Mouse (Mus musculus) ZHBTc4 (cell line): ENCODE measurements around the gene Imp3.
"Not testable (repeated sequence)": the region's sequence is repeated elsewhere in the genome, so short reads cannot be mapped to it uniquely, and the experiment has no call there.

Experiments used
- DNase-seq: peaks from one replicate; pipeline ENCODE4 v3.0.0-alpha.2; 2011; ENCODE audit warnings: low read depth, low spot score

Imp3 gene

DNA sequence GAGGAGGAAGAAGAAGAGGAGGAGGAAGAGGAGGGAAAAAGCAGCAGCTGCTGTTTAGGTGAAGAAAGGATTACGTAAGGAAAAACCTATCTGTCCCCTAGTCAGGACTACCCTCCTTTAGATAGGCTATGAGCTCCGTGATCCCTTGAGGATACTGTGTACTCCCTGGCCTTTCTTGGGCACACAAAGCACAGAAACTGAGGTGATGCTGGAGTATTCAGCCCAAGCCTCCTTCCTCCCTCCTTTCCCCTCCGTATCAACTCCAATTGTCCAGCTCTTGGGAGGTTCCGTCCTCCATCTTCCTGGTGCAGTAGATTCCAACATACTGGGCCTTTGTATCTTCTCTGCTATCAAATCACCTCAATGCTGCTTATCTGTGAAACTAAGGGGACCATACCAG is 14.5 kb upstream of the Imp3 start:
- DNase-seq = no peak

DNA sequence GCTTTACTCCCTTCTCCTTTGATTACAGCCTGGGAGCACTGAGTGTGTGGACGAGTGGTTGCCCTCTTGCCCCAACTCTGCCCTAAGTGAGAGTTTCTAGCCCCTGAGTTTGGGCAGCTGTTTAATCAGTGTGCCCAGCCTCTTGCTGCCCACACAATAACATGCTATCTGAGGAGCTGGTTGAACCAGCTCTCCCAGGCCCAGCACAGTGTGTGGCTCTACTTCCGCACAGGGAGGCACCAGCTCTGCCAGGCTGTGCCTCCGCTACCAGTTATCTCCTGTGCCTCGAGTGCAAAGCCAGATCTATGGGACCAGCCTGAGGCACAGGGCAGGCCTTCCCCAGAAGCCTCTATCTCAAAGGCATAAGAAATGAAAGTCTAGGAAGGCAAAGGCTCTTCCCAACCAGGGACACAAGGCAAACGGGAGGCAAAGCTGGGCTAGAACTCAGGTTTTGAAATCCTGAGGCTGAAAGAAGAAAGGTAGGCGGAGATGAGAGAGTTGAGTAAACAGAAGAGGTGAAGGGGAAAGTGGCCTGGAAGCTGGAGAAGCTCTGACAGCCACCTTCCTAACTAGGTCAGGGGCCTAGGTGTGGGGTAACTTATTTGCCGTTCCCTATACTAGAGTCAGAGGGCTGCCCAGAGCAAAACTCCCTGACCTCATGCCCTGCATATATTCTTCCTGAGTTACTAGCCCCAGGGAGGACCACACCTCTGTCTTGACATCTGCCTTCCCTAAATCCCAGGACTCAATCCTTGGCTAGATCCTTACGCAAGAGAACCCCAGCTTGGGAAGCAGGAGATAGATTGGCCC is 13.2 kb upstream of the Imp3 start:
- DNase-seq = no peak

- DNase-seq = no peak
These were observed 12.6 kb upstream of the Imp3 start for GRCm38 (mm10) chr9:56924651-56925027.

DNA sequence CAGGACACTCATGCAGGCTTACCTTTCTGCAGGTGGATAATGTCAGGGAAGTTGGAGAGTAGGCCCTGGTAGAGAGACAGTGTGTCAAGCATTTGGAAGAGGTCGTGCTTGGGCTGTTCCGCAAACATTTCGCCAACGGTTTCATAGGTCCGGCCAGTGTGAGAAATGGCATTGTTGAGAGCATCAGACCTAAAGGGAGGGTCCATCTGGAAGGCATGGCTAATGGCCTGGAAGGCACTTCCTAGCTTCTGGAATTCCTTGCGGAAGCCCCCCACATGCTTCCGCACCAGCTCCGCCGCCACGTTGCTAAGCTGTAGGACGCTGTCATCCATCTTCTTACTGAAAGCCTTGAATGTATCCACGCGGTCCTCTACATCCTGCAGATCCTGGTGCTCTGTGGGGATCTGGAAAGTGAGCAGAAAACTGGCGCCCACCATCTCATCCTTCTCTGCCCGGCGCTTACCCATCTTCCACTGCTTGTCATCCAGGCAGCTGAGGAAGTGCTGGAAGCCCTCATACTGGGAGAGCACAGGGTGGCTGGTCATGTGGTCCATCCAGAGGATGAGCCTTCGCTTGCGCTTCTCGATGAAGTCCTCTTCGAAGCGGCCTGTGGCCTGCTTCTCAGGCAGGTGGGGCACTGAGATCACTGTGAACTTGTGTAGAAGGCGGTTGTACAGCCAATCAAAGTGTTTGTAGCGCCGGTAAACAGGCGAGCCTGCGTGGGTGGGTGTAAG is 11.8 kb upstream of the Imp3 start:
- no peak for DNase-seq

DNA sequence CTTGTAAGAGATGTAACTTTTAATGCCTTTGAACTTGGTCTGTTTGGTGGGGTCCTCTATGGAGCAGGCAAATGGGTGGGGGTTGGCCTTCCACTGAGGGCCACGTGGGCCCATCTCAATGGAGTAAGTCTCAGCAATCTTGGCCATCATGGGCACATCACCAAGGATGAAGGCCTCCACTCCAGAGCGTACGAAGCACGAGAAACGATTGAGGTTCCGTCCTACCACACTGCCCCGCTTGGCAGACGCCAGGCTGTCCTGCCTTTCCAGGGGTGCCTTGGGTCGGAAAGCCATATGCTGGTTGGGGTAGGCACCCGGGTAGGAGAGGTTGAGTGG is 11.3 kb upstream of the Imp3 start:
- DNase-seq = no peak

- DNase-seq = no peak
These were observed 10.9 kb upstream of the Imp3 start for GRCm38 (mm10) chr9:56926387-56926786.

DNA sequence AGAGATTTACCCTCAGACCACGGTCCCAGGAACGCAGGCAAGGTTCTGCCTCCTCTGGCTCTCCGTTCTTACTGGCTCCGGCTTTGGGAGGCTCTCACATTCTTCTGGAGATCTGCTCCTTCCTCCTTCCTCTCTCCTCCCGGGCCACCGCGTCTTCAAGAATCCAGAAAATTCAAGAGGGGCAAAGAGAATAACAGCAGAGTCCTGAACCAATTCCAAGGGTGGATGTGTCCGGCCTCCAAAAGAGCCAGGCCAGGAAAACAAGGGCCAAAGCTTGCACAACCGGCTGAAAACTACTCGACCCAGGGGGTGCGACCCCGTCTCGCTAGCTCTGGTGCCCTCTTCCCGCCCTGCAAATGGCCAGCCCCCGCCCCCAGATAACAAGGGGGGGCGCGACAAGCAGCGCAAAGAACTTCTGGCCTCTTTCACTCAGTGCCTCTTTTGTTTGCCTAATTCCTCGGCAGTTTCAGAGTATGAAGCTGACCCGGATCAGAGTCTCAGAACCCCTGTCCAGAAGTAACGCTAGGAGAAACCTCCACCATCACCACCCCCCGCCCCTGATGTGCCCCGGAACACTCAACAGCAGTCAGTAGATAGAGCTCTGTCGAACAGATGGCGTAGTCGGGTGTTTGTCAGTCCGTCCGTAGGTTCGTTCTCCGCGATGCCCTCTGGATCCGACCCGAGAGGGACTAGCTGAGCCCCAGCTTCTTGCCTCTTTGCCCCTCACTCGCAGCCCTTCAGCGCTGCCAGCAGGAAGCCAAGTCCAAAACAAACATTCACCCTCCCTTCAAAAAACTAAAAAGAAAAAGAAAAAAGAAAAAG is 9.9 kb upstream of the Imp3 start:
- peak; percentile 43 for DNase-seq

- peak; percentile 82 for DNase-seq
These were observed 9.0 kb upstream of the Imp3 start, which contains the start of gene Snx33 for GRCm38 (mm10) chr9:56928041-56928811. Gene Snx33 (minus strand): TSS chr9:56928371.

- no peak for DNase-seq
These were observed 7.8 kb upstream of the Imp3 start for GRCm38 (mm10) chr9:56929496-56929895.

- no peak for DNase-seq
These were observed 6.7 kb upstream of the Imp3 start for GRCm38 (mm10) chr9:56930556-56930955.

DNA sequence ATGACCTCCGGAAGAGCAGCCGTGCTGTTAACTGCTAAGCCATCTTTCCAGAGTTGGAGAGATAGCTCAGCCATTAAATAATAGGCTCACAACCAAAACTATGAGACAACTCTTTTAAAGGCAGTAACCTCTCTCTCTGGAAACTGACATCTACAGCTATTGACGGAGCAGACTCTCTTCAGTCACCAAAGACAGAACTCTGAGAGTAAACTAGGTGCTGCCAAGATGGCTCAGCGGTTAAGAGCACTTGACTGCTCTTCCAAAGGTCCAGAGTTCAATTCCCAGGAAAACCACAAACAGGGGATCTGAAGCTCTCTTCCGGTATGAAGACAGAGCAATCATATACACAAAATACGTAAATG is 433 bp upstream of the Imp3 start:
- no peak for DNase-seq

GRCm38 (mm10) chr9:56938374-56938773 is 1.1 kb downstream of the Imp3 start:
- peak; percentile 31 for DNase-seq

- peak; percentile 53 for DNase-seq
These were observed 10.2 kb downstream of the Imp3 start for GRCm38 (mm10) chr9:56947481-56947880.

DNA sequence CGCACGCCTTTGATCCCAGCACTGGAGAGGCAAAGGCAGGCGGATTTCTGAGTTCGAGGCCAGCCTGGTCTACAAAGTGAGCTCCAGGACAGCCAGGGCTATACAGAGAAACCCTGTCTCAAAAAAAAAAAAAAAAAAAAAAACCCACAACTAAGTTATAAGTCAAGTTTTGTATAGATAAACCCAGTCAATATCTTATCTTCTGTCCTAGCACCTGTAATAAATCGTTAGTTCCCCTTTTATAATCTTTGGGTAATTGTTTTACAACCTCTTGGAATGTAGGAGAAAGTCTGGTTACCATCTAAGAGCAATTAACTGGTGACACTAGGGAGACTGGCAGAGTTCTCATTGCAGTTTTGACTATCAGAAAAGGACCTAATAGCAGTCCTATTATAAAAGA is 11.4 kb downstream of the Imp3 start:
- DNase-seq = not testable (repeated sequence)

DNA sequence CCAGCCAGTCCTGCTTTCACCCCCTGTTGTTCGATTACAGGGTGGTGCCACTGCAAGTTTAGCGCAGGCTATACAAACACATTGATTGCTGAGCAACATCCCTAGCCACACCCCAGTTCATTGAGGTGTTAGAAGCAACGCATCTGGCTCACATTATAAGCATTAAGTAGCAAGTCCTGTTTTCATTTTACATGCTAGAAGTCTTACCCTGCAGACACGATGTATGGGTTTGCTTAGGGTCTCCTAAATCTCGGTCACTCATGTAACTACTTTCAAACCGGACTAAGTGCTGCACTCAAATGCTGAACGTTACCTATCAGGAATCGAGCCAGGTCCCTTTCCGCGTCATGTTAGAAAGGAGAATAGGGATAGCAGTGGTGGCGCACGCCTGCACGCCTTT is 12.5 kb downstream of the Imp3 start:
- peak; percentile 50 for DNase-seq

- DNase-seq = peak; percentile 100
These were observed 13.4 kb downstream of the Imp3 start, which contains the start of gene Snupn for GRCm38 (mm10) chr9:56950414-56951400. Gene Snupn (plus strand): TSS chr9:56950878.

GRCm38 (mm10) chr9:56953562-56953961 is 16.3 kb downstream of the Imp3 start:
- no peak for DNase-seq

- DNase-seq = peak; percentile 25
These were observed 19.8 kb downstream of the Imp3 start for GRCm38 (mm10) chr9:56956966-56957675.

GRCm38 (mm10) chr9:56958689-56959088 is 21.4 kb downstream of the Imp3 start:
- DNase-seq = no peak

DNA sequence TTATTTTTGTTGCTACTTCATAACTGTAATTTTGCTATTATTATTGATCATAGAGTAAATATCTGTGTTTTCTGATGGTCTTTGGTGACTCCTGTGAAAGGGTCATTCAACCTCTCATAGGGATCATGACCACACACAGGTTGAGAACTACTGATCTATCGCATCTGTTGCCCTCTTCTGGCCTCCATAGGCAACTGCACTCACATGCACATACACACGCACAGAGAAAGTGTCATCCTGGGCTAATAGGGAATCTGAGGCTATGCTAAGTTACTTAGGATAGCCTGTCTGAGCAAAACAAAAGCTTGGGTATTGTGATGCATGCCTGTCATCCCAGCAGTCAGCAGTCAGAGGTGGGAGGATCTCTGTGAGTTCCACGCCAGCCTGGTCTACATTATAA is 24.3 kb downstream of the Imp3 start:
- DNase-seq = peak; percentile 75
